Mouse (Mus musculus): ENCODE results near the gene Dennd1c. TPM values are rescaled to one million over a fixed set of nuclear protein-coding genes. Genes with fewer than 3 reads are reported as not detected.

Dennd1c gene
- polyA plus RNA-seq, 1 experiment from 2014 or later: 2.8 TPM

DNA sequence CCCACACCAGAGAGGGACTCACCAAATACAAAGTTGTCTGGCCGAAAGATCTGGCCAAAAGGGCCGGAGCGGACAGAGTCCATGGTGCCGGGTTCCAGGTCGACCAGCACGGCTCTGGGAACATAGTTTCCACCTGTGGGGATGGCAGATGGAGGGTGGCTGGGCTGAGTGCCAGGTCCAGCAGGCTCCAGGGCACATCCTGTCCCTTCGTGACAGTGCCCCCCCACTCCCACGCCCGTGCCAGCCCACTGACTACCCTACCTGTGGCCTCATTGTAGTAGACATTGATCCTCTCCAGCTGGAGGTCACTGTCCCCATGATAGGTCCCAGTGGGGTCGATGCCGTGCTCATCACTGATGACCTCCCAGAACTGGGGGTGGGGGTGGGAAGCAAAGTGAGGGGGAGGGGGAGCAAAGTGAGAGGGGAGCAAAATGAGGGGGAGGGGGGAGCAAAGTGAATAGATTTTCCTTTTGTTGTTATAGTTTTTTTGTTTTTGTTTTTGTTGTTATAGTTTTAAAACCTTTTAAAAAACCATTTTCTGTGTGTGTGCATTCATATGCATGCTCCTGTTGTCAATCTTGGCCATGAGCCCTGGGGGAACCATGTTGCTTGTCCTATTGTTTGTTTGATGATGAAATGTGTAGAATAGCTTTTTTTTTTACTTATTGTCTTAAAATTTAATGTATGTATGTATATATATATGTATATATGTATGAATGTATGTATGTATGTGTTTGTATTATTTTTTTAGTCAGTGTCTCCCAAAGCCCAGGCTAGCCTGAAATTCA is 7.8 kb upstream of the Dennd1c start:
- Histone ChIP-seq H3K4me3 (peak overlapping the region; percentile 54), H3K4me1 (peaks cover 8% of the 10 kb centered on the region; the same call in 1 of the 2 replicates), H3K36me3 (replicated peaks) (0 out of 2 replicates have a peak, but pooled peaks cover 6% of the 10 kb centered on the region), H3K9me3 (no peaks in the 10 kb centered on the region), H3K27ac (replicated peaks) (no peak overlapping the region), H3K27me3 (replicated peaks; ENCODE audit: low read depth, poor library complexity, severe bottlenecking) (peaks cover 34% of the 10 kb centered on the region)
- no peak for DNase-seq (ENCODE audit: low spot score)
- WGBS: 89% methylated on average over 11 of the region's 11 CpGs

DNA sequence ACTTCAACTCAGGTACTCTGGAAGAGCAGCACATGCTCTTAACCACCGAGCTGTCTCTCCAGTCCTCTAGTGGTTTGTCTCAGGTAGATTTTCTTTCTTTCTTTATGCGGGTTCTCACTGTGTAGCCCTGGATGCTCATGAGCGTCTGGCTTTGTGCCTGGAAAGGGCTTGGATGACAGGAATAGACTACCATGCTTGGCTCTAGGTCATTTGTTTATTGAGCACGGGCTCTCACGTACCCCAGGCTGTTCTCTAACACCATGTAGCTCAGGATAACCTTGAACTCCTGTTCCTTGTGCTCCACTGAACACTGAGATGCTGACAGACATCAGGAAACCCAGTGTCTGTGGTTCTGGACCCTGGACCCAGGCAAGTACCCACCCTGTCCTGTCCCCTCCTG is 4.2 kb upstream of the Dennd1c start:
- Histone ChIP-seq H3K9me3 (no peaks in the 10 kb centered on the region), H3K4me1 (peaks cover 12% of the 10 kb centered on the region), H3K4me3 (no peak overlapping the region), H3K27ac (replicated peaks) (no peak overlapping the region), H3K27me3 (replicated peaks; ENCODE audit: low read depth, poor library complexity, severe bottlenecking) (peaks cover 14% of the 10 kb centered on the region), H3K36me3 (replicated peaks) (peaks cover 17% of the 10 kb centered on the region; the same call in 1 of the 2 replicates)
- no peak for DNase-seq (ENCODE audit: low spot score)
- 89% methylated on average over 5 of the region's 5 CpGs for WGBS

DNA sequence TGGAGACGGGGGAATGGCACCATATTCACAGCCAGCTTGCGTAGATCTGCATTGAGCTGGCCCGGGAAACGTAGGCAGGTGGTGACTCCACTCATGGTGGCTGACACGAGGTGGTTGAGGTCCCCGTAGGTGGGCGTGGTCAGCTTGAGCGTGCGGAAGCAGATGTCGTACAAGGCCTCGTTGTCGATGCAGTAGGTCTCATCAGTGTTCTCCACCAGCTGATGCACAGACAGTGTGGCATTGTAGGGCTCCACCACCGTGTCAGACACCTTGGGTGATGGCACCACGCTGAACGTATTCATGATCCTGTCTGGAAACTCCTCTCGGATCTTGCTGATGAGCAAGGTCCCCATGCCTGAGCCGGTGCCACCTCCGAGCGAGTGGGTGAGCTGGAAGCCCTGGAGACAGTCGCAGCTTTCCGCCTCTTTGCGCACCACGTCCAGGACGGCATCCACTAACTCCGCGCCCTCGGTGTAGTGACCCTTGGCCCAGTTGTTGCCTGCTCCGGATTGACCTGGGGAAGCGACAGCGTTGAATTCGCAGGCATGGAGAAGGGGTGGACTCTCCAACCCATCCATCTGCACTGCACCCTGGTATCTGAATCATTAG is 3.0 kb upstream of the Dennd1c start:
- Histone ChIP-seq H3K4me1 (peaks cover 5% of the 10 kb centered on the region; the same call in 1 of the 2 replicates), H3K27ac (replicated peaks) (no peak overlapping the region), H3K27me3 (replicated peaks; ENCODE audit: low read depth, poor library complexity, severe bottlenecking) (0 out of 2 replicates have a peak, but pooled peaks cover 3% of the 10 kb centered on the region), H3K36me3 (replicated peaks) (peaks cover 17% of the 10 kb centered on the region; the same call in 1 of the 2 replicates), H3K9me3 (no peaks in the 10 kb centered on the region), H3K4me3 (no peak overlapping the region)
- DNase-seq (ENCODE audit: low spot score): no peak
- 94% methylated on average over 31 of the region's 31 CpGs for WGBS

DNA sequence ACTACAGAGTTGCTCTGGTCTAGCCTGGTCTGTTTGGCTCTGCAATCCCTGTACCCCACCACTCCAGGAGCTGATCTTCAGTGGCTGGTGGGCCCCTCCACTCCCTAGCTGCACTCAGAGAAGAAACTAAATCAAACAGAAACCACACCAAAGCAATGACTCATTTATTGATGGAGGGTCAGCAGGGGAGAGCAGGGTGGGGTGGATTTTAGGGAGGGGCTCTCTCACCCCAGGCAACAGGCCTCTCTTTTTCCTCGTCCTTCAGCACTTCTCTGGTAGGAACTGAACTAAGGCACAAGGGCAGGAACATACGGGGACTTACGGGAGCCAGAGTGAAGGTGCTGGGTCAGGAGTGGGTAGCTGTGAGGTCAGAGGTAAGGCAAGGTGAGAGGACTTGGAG is 1.6 kb upstream of the Dennd1c start:
- H3K36me3 ChIP-seq (replicated peaks): peaks cover 16% of the 10 kb centered on the region; the same call in 1 of the 2 replicates
- H3K4me1 ChIP-seq: peaks cover 5% of the 10 kb centered on the region; the same call in 1 of the 2 replicates
- H3K4me3 ChIP-seq: no peak overlapping the region
- H3K27me3 ChIP-seq (replicated peaks; ENCODE audit: low read depth, poor library complexity, severe bottlenecking): no peaks in the 10 kb centered on the region
- WGBS: 77% methylated on average over 3 of the region's 3 CpGs
- no peak overlapping the region for H3K27ac ChIP-seq (replicated peaks)
- no peaks in the 10 kb centered on the region for H3K9me3 ChIP-seq
- no peak for DNase-seq (ENCODE audit: low spot score)

DNA sequence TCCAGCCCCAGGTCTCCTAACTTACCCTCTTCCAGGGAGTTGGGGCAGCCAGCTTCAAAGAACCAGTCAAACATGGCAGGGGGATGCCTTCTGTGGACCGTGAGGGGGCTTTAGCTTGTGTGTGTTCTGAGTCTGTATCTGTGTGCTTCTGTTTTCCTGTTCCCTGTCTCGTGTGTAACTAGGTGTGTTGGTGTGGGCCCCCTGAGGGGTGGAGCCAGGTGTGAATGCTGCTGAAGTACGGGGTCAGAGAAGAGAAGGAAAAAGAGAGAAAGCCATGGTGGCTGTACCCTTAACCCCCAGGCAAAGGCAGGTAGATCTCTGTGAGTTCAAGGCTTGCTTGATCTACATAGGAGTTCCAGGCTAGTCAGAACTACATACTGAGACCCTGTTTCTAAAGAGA is 1.4 kb downstream of the Dennd1c start:
- no peak for DNase-seq (ENCODE audit: low spot score)
- 64% methylated on average over 3 of the region's 3 CpGs for WGBS

DNA sequence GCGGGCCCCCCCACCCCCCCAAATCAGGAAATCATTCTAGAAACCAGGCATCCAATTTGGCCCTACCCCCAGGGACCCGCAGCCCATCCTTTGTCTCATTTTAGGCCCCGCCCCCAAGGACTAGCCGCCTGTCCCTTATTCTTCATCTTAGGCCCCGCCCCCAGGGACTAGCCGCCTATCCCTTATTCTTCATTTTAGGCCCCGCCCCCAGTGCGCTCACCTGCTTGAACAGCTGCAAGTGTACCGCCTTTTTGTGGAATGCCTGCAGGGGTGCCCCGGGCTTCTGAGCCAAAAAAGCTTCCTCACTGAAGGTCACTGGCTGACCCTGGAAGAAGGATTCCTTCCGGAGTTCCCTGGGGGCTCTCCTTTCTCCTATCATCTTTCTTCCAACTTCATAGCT is 7.6 kb downstream of the Dennd1c start:
- Histone ChIP-seq H3K36me3 (replicated peaks) (no peaks in the 10 kb centered on the region), H3K9me3 (no peaks in the 10 kb centered on the region), H3K4me3 (peak overlapping the region; percentile 45), H3K27ac (replicated peaks) (peak overlapping the region; percentile 60), H3K27me3 (replicated peaks; ENCODE audit: low read depth, poor library complexity, severe bottlenecking) (peaks cover 40% of the 10 kb centered on the region), H3K4me1 (peaks cover 14% of the 10 kb centered on the region)
- 3% methylated on average over 11 of the region's 11 CpGs for WGBS
- peak; percentile 77 for DNase-seq (ENCODE audit: low spot score)

More for the DNA sequence above, 1.4 kb downstream of the Dennd1c start:
- H3K36me3 ChIP-seq (replicated peaks): peaks cover 14% of the 10 kb centered on the region; the same call in 1 of the 2 replicates
- H3K27me3 ChIP-seq (replicated peaks; ENCODE audit: low read depth, poor library complexity, severe bottlenecking): peaks cover 10% of the 10 kb centered on the region; the same call in 1 of the 2 replicates
- H3K4me1 ChIP-seq: peaks cover 8% of the 10 kb centered on the region; the same call in 1 of the 2 replicates
- no peak overlapping the region for H3K4me3 ChIP-seq
- no peaks in the 10 kb centered on the region for H3K9me3 ChIP-seq
- no peak overlapping the region for H3K27ac ChIP-seq (replicated peaks)

DNA sequence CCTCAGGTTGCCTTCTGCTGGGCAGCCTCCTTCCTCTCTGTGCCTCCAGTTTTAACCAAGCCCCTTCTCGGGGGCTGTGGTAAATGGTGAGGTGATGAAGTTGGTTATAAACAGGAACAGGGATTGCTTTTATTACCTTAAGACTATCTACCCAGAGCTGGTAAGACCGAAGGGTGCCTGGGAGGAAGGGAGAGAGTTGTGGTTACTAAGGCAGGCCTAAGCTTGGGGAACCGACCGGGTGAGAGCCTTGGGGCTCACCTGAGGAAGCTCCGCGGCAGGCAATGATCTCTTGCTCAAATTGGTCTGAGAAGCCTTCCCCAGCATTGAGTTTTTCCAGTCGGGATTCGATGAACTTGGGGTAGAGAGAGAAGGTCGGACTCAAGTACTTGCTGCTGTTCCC is 8.0 kb downstream of the Dennd1c start:
- DNase-seq (ENCODE audit: low spot score): no peak
- H3K36me3 ChIP-seq (replicated peaks): no peaks in the 10 kb centered on the region
- peak overlapping the region; percentile 60 for H3K27ac ChIP-seq (replicated peaks)
- H3K27me3 ChIP-seq (replicated peaks; ENCODE audit: low read depth, poor library complexity, severe bottlenecking): peaks cover 44% of the 10 kb centered on the region
- peak overlapping the region; percentile 45 for H3K4me3 ChIP-seq
- peaks cover 14% of the 10 kb centered on the region for H3K4me1 ChIP-seq
- H3K9me3 ChIP-seq: no peaks in the 10 kb centered on the region
- WGBS: 10% methylated on average over 9 of the region's 9 CpGs

DNA sequence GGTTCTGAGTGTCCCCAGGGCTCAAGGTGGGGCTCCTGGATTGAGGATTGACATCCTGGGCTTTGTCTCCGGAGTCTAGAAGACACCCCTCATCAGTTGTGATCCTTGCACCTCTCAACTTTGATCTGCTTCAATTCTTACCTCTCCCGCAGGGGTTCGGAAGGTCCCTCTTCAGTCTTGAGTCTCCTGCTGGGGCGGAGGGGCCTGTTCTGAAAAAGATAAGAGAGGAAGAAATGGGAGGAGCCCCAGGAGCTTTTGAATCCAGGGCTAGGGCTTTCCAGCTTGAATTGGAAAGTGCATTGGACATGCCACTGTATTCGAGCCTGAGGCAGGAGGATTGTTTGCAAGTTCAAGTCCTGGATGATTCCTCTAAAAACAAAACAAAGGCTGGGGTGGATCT is 11.4 kb downstream of the Dennd1c start:
- H3K27me3 ChIP-seq (replicated peaks; ENCODE audit: low read depth, poor library complexity, severe bottlenecking): peaks cover 67% of the 10 kb centered on the region
- H3K4me1 ChIP-seq: peaks cover 19% of the 10 kb centered on the region
- no peak overlapping the region for H3K27ac ChIP-seq (replicated peaks)
- H3K9me3 ChIP-seq: no peaks in the 10 kb centered on the region
- no peaks in the 10 kb centered on the region for H3K36me3 ChIP-seq (replicated peaks)
- no peak overlapping the region for H3K4me3 ChIP-seq
- 63% methylated on average over 5 of the region's 5 CpGs for whole genome bisulfite sequencing
- DNase-seq (ENCODE audit: low spot score): no peak

DNA sequence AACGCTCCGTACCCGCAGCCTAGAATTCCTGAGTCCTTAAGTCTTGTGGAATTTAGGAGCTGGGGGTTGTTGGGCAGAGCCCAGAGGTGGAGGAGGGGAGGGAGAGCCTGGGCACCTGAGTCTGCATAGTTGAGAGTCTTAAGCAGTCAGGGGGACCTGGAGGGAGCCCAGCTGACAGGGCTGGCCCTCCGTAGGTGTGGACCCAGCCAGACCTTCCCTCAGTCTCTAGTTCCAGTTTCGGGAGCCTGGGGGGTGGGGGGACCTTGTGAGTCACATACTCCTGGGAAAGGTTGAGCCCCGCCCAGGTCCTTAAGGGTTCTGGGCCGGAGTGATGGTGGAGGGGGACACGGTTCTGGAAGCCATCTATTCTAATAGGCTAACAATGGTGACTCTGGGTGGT is 15.3 kb downstream of the Dennd1c start:
- DNase-seq (ENCODE audit: low spot score): no peak
- H3K4me3 ChIP-seq: peak overlapping the region; percentile 51; the same call in 1 of the 2 replicates
- H3K36me3 ChIP-seq (replicated peaks): no peaks in the 10 kb centered on the region
- H3K27me3 ChIP-seq (replicated peaks; ENCODE audit: low read depth, poor library complexity, severe bottlenecking): peaks cover 74% of the 10 kb centered on the region
- 10% methylated on average over 8 of the region's 8 CpGs for WGBS
- H3K9me3 ChIP-seq: no peaks in the 10 kb centered on the region
- no peak overlapping the region for H3K27ac ChIP-seq (replicated peaks)
- peaks cover 35% of the 10 kb centered on the region for H3K4me1 ChIP-seq

DNA sequence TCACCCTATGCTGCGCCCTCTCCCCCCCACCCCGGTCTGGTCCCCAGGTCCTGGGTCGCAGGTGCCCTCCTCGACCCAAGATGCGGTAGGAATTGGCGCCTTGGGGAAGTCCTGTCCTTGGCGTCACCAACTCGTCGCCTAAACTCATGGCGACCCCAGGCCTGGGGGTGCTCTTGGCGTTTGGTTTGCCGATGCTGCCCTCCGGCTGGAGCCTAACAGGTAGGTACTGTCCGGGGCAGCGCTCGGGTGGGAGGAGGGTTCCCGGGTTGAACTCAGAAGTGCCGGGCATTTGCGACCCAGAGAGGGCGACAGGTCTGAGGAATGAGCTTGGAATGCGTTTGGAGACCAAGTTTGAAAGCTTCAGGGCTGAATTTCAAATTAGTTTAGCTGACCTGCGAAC is 15.8 kb downstream of the Dennd1c start:
- Histone ChIP-seq H3K4me1 (peaks cover 36% of the 10 kb centered on the region), H3K27ac (replicated peaks) (peak overlapping the region; percentile 7; the same call in 1 of the 2 replicates), H3K4me3 (peak overlapping the region; percentile 51), H3K27me3 (replicated peaks; ENCODE audit: low read depth, poor library complexity, severe bottlenecking) (peaks cover 78% of the 10 kb centered on the region), H3K9me3 (no peaks in the 10 kb centered on the region), H3K36me3 (replicated peaks) (no peaks in the 10 kb centered on the region)
- WGBS: under 1% methylated on average over 22 of the region's 22 CpGs
- peak; percentile 26 for DNase-seq (ENCODE audit: low spot score)

DNA sequence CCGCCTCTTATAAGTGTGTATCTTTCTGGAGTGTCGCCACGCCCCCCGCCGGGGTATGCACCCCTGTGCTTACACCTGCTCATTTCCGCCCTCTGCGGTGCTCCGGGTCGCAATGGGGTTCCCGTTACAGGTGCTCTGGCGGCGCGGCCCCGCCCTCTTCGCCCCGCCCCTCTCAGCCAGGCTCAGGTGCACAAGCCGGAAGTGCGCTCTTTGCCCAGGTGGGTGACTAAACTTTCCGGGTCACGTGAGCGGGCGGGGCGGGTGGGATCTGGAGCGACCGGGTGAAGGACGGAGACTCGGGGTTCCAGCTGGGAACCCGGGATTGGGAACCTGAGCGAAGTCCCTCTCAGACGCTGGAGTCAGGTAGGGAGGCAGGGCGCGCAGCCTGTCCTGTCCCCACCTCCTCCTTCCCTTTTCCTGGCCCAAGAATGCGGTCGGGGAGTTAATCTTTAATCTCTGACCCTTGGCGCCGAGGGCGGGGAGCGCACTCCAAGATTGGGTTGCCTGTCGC is 16.2 kb downstream of the Dennd1c start:
- peak; percentile 58 for DNase-seq (ENCODE audit: low spot score)
- Histone ChIP-seq H3K27me3 (replicated peaks; ENCODE audit: low read depth, poor library complexity, severe bottlenecking) (peaks cover 79% of the 10 kb centered on the region), H3K4me3 (peak overlapping the region; percentile 51), H3K9me3 (no peaks in the 10 kb centered on the region), H3K36me3 (replicated peaks) (no peaks in the 10 kb centered on the region), H3K27ac (replicated peaks) (peak overlapping the region; percentile 7; the same call in 1 of the 2 replicates), H3K4me1 (peaks cover 36% of the 10 kb centered on the region)
- 1% methylated on average over 39 of the region's 39 CpGs for WGBS

DNA sequence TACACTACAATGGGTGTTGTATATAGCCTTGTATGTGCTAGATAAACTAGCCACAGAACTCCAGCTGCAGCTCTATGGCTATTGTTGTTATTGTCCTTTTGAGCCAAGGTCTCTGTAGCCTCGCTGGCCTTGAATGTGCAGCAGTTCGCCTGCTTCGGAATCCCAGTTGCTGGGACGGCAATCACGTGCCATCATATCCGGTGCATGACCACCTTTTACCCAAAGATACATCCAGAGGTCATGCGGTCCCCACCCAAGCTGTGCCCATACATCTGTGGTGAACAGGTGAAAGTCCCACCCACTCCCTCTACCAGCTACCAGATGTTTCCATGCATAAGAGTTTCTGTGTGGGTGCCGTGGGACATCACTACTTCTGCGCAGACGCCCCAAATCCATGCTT is 17.2 kb downstream of the Dennd1c start:
- peaks cover 70% of the 10 kb centered on the region for H3K27me3 ChIP-seq (replicated peaks; ENCODE audit: low read depth, poor library complexity, severe bottlenecking)
- no peak for DNase-seq (ENCODE audit: low spot score)
- 0 out of 2 replicates have a peak, but pooled peaks cover 4% of the 10 kb centered on the region for H3K36me3 ChIP-seq (replicated peaks)
- H3K27ac ChIP-seq (replicated peaks): no peak overlapping the region
- peak overlapping the region; percentile 88 for H3K4me3 ChIP-seq
- peaks cover 36% of the 10 kb centered on the region for H3K4me1 ChIP-seq
- WGBS: 47% methylated on average over 10 of the region's 10 CpGs
- H3K9me3 ChIP-seq: no peaks in the 10 kb centered on the region
